Mouse (Mus musculus) kidney, adult 9 months (tissue): Measurements from ENCODE around the gene Pdia3.
"Not testable (repeated sequence)": the region's sequence is repeated elsewhere in the genome, so short reads cannot be mapped to it uniquely, and the experiment has no call there.

Source experiments
- DNase-seq: peaks from one replicate; pipeline ENCODE4 v3.0.0; 2022

The Pdia3 gene

DNA sequence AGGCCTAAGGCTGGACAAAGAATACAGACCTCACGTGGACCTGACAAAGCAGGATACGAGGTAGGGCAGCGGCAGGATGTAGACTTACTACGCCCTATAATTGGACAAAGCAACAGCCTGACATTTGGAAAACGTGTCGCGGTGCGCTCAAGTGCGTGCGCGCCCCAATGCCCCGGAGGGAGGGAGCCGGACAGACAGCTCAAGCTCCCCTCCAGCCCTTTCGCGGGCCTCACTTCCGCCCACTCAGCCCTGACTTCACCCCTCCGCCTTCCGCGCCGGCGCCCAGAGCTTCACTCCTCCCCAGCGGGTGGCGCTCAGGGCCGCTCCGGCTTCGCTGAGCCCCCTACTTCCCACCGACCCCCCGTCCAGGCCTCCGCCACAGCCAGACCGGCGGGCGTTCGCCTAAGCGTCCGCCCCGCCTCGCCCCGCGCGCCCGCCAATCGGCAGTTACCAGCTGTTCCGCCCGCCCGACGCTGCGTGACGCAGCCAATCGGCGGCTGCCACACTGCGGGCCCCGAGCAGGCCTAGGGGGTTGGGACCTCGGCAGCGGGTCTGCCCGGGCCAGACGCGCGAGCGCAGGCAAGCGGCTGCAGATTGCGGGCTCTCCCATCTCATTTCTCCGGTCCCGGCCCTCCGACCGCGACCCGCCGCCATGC is at the start of gene Pdia3, which contains the start of gene Catsper2:
Gene Pdia3, plus strand, starts transcription at position 389 of the 656 bp plus-strand sequence.
Gene Catsper2, minus strand, starts transcription at position 406 of the 656 bp plus-strand sequence.
- DNase-seq, result peak; percentile 95

DNA sequence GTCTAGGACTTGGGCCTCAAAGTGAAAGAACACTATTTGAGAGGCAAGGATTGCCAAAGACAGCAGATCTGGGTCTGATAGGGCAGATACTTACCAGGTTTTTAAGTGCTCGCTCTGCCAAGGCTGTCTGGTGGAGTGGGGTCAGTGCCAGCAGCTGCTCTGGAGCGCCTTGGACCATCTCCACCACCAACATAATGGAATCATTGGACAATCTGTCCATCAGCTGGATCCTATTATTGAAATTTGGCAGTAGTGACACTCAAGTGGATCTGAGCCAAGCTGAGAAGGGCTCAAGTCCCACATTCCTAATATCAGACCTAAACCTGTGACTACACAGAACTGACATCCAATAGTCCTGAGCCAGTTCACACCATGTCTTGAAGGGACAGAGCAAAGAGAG is 44.7 kb upstream of the Pdia3 start:
- no peak for DNase-seq

DNA sequence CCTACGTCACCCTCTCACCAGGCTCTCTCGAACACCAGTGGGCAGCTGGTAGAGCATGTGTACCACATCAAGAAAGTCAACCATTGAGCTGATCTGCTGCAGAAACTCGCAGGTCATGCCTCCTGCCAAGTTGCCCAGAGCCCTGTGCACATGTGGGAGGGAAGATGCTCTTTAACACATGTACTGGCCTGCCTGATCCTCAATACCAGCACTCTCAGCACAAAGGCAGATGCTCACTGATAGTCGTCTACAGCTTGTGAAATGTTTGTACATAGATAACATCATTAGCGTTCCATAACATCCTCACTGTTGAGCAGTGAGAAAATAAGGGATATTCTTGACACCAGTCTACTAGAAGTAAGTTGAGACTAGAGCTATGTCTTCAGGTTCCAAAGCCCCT is 42.7 kb upstream of the Pdia3 start:
- no peak for DNase-seq

DNA sequence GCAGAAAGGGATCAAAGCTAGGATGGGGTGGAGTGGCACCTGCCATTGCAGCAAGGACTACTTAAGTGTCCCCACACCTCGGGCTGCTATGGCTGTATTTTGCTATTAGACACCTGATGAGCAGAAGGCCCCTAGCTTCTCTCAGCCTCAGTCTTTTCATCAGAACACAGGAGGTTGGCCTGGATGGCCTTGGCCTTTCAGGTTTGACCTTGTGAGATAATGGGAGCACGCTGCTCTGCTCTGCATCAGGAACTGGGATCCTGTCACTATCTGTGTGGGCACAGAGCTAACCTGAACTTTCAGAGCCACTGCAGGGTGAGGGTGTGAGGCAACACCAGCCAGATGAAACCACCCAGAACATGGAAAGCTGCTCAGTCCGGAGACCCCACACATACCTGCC is 41.3 kb upstream of the Pdia3 start:
- DNase-seq, result no peak

DNA sequence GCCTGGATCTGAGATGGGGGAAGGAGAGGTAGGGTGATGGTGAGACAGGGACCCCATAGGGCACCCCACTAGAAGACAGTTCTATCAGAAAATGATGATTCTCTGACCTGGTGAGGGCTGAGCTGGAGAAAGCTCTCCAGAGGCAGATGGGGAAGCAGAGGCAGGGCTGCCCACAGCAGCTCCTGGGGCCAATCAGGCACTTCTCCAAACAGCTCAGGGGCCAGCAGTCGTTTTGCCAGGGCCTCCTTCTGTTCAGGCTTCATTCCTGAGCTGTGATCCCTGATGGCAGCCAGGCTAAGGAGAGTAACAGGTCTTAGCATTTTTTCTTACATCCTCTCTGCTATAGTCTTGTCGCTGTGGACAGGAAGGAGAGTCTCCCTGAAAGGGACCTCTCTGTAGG is 38.8 kb upstream of the Pdia3 start:
- no peak for DNase-seq

DNA sequence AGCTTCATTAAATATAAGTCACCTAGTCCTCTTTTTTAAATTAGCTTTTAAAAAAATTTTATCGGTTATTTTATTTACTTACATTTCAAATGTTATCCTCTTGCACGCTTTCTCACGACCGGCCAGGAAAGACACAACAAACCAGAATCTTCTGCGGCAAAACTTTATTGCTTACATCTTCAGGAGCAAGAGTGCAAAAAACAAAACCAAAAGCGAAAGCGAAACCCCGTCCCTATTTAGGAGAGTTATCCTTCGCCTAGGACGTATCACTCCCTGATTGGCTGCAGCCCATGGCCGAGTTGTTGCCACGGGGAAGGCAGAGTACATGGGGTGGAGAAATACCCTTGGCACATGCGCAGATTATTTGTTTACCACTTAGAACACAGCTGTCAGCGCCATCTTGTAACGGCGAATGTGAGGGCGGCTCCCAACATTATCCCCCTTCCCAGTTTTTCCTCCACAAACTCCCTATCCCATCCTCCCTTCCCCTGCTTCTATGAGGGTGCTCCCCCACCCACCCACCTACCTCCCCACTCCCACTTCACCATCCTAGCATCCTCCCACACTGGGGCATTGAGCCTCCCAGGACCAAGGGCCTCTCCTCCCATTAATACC is 26.5 kb upstream of the Pdia3 start, which contains the start of gene Strc:
Gene Strc, minus strand, starts transcription at position 208 of the 615 bp plus-strand sequence.
- DNase-seq, result not testable (repeated sequence)

DNA sequence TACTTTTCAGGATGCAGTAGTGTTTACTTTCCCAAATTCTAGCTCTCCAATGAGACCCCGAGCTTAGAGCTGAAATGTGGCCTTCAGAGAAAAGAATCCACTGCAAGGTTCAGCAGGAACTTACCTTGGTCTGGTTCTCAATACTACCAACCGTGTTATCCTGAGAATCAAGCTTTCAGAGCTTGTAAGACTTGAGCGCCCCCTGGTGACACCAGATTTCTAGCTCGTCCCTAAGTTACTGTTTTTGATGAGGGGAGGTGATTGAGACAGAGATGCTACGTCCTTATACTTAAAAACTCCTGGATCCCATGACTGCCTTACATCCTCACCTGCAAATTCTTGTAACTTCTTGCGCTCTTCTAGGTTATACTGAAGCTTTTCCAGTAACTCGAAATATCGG is 17.0 kb upstream of the Pdia3 start:
- peak; percentile 81 for DNase-seq

DNA sequence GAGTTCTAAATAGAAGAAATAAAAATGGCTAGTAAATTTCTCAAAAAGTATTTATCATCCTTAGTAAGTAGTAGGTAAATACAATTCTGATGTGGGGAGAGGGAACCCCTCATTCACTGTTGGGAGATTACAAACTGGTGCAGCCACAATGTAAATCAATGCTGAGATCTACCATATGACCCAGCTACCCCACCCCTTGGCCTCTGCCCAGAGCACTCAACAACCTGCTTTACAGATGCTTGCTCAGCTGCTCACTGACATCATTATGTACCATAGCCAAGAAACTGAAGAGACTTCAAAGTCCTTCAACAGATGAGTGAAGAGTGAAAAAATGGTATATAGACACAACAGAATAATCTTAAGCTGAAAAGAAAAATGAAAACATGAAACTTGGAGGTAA is 10.3 kb upstream of the Pdia3 start:
- DNase-seq, result no peak

DNA sequence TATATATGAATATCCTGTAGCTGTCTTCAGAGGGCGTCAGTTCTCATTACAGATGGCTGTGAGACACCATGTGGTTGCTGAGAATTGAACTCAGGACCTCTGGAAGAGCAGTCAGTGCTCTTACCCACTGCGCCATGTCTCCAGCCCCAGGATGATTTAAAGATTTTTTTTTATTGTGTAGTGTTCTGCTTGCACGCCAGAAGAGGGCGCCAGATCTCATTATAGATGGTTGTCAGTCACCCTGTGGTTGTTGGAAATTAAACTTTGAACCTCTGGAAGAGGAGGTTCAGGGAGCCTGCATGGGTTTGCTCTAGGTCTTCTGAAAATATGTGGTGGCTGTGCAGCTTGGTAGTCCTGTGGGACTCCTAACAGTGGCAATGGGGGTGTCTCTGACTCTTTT is 5.4 kb upstream of the Pdia3 start:
- peak; percentile 53 for DNase-seq

DNA sequence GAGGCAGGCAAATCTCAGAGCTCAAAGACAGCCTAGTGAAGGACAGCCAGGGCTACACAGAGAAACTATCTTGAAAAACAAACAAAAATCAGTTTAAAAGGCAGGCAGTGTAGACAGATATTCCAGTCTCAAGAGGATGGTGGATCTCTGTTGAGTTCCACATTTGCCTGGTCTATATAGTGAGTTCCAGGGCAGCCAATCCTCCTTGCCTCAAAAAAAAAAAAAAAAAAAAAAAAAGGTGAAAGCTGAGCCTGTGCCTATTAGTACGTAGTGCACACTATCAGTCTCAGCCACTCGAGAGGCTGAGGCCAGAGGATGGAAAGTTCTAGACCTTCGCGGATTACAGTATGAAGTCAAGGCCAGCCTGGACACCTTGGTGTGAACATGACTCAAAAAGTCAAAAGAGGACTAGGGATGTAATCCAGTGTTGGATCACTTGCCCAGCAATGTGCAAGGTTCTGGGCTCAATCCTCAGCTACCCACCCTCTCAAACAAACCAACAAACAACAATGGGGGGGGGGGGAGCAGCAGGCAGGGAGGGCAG is 660 bp upstream of the Pdia3 start:
- no peak for DNase-seq

DNA sequence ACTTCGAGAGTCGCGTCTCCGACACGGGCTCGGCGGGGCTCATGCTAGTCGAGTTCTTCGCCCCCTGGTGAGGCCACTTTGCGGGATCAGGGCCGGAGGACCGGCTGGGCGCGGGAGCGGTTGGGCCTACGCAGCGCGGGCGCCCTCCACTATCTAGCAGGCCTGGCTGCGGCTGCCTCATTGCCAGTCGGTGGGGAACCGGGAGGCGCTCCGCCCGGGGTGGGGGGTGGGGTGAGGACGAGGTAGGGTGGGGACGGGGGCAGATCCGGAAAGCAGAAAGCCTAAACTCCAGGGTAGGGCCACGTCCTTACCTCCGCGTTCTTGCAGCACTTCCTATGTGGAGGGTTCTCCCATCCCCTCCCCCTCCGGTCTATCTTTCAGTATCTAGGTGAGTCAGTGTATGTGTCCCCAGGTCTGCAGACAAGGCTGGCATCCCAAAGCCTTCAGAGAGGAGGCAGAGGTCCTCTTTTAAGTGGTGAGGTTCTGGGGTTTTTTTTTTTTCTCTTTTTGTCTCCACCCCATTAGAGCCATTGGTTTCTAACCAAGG is 637 bp downstream of the Pdia3 start:
- peak; percentile 50 for DNase-seq

DNA sequence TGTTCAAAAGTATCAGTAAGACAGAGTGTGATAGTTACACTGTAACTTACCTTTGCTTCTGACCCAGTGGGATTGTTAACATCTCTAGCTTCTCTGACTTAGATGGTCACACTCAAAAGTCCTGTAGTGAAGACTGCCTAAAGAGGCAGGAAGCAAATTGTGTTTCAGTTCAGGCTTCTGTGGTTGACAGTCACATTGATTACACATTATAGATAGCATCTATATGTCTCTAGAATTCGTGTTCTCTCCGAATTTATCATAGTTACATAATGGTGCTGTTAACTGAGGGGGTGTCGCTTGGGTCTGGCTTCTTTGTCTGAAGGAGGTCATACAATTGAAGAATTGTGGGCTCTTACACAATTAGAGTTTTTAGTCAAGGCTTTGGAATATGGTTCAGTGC is 1.5 kb downstream of the Pdia3 start:
- no peak for DNase-seq

DNA sequence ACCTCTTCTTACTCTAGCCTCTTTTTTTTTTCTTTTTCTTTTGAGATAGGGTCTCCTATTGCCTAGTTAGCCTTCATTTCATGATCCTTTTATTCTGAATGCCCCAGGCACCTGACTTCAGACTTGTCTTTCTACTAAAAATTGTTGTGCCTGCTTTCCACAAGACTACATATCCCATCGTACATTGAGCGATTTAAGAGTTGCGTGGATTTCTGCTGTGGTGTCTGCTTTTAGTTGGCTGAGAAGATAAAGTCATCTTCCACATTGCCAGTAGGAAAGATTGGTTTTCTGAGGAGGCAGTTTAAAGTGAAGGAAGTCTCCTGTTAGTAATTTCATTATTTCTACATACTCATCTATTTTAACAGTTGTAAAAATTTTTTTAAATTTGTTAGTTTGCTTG is 2.0 kb downstream of the Pdia3 start:
- DNase-seq, result no peak

DNA sequence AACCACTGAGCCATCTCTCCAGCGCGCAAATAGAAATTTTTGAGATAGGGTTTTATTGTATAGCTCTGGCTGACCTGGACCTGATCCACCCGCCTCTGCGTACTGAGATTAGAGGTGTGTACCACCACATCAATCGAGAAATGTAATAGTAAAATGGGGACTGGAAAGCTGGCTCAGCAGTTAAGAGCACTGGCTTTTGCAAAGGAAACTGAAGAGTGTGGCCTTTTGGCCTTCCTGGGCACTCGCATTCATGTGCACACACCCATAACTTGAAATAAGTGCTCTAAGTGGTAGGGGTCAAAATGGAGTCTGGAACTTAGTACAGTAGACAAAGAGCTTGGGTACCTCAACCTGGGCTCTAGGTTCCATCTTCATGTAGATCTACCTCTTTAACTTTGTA is 2.8 kb downstream of the Pdia3 start:
- DNase-seq, result no peak

DNA sequence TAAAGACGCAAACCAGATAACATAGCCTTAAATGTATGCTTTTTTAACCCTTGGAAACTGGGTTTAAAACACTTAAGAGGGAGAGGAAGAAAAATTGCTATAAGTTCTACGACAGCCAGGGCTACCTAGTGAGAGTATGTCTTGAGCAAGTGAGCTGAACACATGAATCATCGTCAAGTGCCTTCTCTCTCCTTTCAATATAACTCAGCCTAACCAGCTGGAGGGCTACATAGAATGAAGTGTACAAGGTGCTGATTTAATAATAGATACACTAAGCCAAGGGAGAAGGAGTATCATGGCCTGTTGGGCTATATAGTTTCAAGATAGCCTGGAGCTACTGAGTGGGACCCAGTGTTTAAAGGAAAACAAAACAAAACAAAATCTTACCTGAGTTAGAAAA is 4.9 kb downstream of the Pdia3 start:
- DNase-seq, result no peak

DNA sequence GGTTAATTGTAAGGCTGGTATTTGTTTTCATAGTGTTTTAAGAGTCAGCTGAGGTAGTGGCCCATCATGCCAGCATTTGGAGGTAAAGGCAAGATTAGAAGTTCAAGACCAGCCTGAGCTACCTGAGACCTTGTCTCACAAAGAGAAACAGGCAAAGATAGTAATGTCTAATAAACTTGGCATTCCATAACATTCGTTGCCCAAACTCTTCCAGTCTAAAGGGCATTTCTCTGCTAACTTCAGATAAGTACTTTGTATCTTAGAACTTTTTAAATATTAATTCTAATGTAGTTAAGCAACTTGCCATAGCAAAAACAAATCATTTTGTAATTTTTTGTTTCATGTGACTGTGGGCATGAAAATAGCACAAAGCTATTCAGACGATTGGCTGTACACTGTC is 9.6 kb downstream of the Pdia3 start:
- no peak for DNase-seq

DNA sequence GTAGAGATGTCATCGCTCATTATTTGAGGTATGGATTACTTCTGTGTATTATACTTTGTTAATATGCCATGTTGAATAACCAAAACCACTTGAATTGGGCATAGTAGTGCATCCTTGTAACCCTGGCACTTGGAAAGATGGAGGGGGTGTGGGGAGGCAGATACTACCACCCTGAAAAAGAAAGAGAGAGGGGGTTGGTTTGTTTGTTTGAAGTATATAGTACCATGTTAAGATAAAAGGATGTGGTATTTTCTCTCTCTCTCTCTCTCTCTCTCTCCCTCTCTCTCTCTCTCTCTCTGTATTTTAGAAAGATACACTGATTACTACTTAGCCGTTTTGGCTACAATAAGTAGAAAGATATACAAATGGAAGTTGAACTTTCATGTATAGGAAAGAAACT is 12.3 kb downstream of the Pdia3 start:
- no peak for DNase-seq

DNA sequence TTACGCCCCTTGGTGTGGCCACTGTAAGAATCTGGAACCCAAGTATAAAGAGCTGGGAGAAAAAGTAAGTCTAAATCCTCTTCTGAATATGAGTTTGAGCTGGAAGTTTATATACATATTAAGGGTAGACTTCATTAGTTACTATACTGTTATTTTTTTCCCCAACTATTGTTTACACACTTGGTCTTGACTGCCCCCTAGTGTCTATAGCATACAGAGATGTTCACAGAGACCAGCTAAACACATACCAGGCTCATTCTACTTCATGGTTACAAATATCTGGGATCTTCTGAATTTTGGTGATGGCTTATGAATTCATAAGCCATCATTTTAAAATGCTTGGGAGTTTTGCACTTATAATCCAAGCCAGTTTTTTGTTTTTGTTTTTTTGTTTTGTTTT is 21.3 kb downstream of the Pdia3 start:
- DNase-seq, result no peak

DNA sequence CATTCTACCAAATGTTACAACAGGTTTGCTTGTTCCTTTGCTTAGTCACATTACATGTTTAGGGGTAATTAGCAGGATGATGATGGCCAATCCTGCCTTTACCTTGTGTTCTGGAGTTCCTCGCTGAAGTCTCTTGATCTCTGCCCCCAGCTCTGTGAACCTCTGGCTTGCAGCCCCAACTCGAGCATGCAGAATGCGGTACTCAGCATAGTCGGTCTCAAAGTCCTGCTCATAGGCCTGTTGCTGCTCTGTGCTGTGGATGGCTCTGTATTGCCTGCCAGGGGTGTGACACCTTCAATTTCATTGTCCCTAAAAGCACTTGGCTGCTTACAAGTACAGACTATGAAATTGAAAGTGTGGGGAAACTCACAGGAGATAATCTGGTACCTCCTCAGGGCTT is 26.2 kb downstream of the Pdia3 start:
- DNase-seq, result peak; percentile 86

DNA sequence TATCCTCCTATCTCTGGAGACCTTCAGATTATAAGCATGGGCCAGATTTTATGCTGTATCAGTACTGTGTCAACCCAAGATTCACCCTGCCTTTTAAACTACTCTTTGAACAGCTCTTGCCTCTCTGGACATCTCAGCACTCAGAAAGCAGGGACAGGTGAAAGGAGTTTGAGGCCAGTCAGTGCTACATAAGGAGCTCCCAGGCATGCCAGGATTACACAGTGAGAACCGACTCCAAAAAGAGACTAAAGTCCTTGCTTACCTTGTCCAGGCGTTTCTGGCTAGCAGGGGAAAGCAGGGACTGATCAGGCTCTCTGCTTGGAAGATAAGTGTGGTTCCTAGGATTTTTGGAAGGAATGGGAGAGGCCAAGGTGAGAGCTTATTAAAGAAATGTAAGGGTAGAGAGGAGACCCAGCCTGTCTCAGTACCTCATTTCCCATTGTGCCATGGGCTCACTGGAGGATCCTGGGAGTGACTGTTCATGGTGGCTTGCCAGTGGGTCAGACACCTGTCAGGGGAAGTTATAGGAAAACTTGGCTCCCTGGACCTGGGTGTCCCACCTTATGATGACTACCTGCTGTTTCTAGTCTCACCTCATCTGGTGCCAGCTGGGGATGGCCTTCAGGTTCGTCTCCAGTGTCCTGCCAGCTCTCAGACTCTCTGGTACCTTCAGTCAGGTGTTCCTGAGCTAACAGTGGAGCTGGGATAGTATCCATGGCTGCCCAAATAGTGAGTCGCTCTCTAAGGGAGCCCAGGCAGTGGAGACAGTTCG is 27.4 kb downstream of the Pdia3 start:
- no peak for DNase-seq

DNA sequence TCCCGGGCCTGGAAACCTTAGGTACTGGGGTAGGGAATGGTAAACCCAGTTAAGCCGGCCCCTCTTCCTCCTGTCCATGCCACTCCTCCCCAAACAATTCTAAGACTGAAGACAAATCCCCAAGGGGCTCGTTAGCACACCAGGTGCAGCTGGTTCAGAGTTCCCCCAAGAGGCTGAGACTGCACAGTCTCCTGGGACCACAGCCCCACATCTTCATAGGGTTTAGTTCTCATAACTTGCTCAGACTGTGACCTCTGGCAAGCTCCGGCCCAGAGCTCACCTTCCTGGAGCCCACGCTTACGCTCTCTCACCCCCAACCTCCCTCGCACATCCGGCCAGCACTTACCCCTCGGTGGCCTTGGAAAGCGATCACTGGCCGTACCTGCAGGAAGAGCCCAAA is 28.2 kb downstream of the Pdia3 start:
- no peak for DNase-seq

DNA sequence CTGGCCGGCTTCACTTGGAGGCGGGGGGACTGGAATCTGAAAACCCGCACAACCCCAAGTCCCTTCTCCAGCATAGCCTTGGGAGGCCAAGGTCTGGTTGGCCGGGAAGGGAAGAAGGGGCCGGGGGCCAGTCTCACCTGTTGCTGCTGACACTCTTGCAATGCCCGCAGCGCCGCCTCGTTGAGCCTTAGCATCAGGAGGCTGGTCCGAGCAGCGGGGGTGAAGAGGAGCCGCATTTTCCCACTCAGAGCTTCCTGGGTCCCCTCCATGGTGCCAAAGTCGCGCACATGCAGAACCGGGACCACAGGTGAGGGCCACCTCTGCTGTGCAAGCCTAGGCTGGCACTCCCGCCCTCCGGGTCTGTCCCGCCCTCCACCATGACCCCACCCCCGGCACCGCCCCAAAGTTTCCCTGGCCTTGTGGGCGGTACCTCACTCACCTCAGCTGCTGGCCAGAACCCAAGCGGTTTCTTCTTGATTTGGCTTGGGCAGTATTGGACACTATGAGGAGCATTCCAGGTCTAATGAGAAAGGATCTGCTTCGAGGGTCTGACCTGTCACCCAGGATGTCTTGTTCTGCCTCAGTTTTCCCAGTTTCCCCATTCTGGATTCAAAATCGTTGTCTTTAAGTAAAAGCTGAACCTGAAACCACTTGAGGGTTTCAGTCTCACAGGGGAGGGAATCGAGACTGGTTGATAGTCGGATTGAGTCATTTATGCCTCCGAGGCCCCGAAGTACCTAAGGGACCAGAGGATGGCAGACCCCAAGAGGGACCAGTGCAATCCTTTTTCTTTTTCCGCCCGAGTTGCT is 28.9 kb downstream of the Pdia3 start:
- DNase-seq, result peak; percentile 92

DNA sequence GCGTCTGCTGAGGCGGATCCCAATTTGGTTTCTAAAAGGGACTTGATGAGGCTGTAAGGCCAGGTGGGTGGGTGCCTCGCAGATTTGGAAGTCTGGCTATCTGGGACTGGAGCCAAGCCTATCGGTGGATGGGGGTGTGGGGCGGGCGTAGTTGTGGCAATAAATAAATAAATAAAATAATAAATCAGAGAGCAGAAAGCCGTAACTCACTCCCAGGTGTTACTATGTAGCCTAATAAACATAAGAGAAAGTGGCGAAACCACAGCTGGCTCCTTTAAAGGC is 29.4 kb downstream of the Pdia3 start:
- no peak for DNase-seq
